Mouse (Mus musculus) urinary bladder, postnatal 14 days (tissue): ENCODE results near the gene Wfs1.

Experiments
- DNase-seq: peaks from one replicate; pipeline ENCODE4 v3.0.0; 2021; ENCODE audit warnings: low spot score

Wfs1 gene

DNA sequence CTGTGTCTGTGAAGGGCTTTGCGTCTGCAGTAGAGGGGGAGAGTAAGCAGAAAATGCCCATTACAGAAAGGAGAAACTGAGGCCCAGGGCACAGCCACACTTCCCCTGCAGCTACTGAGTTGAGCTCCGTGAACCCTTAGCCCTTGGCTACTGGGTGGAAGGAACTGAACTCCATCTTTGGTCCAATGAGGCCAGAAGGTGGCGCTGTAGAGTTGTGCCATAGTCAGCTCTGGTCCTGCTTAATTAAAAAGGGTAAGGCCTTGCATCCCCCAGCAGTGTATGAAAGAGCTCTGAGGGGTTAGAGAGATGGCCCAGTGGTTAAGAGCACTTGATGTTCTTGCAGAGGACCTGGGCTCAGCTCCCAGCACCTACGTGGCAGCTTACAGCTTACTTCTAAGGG lies 60.3 kb downstream of the Wfs1 start:
- DNase-seq, result no peak

DNA sequence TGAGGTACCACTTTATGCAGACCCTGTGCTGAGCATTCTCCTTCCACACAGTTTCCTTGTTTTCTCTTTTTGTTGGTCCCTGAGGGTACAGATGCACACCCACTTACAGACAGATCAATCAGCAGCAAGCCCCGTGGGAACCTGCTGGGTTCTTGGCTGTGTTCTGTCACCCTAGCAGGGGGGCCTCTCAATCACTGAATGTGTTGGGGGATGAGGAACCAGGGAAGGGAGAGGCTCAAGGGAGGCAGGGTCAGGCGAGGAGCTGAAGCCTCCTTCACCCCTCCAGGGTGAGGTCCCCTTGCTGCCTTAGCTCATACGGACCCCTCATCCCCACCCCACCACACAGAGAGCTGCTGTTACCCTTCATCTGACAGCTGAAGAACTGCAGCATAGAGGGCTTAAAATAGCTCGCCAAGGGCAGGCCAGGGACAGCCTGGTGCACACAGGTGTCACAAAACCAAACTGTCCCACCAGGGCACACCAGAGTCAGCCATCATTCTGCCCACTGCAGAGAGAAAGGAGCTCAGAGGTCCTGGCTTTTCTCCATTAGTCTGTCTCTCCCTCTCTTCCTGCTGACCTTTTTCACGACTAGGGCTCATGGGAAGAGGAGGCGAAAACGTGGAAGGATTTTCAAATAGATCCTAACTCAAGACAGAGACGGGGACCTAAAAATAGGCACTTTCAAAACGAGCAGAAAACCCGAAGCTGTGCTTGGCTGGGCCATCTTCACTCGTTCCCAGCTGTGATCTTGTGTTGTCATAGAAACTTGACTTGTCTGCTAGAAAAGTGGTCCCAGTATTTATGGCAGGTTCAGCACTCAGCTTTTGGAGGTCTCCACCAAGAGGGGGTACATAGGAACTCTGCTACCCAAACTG lies 64.9 kb downstream of the Wfs1 start:
- no peak for DNase-seq

DNA sequence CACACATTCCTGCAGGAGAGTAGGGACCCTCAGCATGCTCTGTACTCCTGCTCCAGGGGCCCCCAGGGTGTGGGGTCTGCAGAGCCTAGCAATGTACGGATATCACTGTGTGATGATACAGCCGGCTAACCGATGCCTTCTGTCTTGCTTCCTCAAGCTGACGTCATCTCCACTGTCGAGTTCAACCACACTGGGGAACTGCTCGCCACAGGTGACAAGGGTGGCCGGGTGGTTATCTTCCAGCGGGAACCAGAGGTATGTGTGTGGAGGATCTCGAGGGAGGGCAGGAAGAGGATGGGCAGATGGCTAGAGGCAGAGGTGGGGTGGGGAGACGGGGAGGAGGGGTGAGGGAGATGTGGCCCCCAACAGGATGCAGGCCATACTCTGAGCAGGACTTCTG lies 66.2 kb downstream of the Wfs1 start:
- DNase-seq, result no peak

DNA sequence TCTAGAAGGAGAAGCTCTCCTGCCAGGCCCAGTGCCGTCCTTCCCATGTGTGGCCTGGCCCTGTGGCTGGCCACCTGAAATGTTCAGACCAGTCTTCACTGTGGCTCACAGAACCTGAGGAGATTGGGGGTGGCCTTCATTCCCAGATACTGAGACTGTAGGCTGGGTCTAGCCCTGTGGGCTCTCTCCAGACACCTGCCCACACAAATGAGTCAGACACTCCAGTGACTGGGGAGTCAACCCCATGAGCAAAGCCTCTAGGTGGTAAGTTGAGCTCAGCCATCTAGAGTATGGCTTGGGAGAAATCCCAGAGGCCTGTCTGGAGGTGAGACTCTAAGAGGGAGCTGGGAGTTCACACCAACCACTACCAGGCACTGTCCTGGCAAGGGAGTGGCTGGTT lies 67.1 kb downstream of the Wfs1 start:
- no peak for DNase-seq

DNA sequence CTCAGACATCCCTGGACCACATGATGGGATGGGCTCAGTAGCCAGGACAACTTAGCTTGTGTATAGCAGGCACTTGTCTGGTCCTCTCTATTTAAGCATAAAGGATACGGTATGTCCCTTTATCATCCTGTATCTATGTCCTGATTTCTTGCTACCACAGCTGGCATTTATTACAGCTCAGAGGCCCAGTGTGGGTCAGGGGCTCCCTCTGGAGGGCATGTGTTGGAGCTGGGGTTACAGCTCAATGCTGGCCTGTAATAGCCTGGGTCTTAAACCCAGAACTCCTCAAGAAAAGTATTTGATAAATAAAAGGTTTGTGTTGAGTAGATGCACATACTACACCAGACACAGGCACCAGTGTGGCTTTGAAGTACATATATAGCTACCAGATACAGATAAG lies 68.9 kb downstream of the Wfs1 start:
- DNase-seq, result peak; percentile 29

DNA sequence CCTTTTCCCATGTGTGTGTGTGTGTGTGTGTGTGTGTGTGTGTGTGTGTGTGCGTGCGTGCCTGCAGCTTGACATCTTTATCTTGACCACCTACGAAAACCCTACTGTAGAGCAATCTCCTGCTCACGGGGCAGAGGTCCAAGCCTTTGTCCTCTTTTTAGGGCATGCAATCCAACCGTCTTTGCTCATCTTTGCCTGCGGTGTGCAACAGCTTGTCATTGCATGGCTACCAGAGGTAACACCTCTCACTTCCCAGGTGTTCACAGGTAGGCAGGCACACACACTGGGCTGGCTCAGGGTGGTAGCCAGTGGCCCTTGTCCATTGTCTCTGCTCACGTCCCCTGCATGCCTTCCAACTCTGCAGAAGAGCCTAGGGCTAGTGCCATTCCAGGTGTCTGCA lies 71.0 kb downstream of the Wfs1 start:
- DNase-seq, result no peak

DNA sequence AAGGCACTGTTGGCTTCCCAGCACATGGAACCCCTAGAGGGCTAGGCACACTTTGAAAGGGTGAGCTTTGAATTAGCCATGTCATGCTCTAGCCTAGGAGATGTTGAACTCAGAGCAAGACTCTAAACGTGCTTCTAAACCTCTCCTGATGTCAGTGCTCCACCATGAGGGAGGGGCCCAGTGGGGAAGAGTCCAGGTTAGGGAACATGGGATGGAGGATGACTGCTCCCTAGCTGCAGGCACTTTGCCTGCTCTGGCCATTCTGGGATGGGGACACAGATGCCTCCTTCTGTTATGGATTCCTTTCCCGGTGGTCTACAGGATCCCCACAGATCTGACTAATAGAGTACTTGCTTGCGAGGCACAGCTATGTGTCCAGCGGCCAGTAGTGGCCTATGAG lies 71.8 kb downstream of the Wfs1 start:
- DNase-seq, result no peak

DNA sequence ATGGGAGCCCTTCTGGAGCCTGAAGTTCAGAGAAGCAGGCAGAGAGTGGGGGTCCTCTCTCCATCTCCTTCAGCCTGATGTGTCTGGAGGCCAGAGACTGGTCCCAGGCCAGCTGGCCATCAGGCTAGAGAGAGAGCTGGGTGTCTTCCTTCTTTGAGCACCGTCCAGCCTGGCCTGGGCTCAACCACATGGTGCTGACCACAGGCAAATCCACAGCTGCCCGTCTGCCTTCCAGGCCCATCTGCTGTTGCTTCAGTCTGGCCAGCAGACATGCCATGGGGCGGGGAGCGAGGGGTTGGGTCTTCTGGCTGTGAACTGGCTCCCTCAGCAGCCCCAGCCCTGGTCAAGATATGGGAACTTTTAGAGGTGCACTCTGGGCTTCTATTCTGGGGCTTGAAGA lies 72.4 kb downstream of the Wfs1 start:
- DNase-seq, result no peak
